In the genomic region with DNA sequence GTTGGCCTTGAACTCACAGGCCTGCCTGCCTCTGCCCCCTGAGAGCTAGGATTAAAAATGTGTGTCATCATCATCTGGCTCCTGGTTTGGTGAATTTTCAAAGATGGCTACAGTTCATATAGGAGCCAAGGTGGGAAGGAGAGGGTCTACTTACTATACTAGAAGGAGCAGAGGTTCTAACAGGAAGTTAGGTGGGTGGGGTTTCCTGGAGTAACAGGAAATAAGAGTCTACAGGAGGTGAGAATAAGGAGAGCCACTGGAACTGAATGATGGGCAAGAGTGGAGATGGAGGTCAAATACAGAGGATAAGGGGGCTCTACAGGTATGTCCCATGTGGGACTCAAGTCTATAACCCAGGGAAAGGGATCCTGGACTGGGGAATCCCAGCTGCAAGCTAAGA, we compare ENCODE assay signal across 10 mouse cellular contexts. TPM values are rescaled to one million over a fixed set of nuclear protein-coding genes. Genes with fewer than 3 reads are reported as not detected.
DNase-seq lines count a peak whose midpoint lies in the region; ATAC-seq and TF ChIP-seq lines count a peak whose summit lies in the region.
"Had no signal": no experiment of that assay in that cellular context is flagged by ENCODE, and none has a peak within 500 bp of the region (broad histone marks: within the 10 kb centered on the region; RNA-seq: fewer than 3 reads in every experiment).

No protein-coding gene starts in this region.

- no peaks in the 10 kb centered on the region for H3K27me3 ChIP-seq in kidney, embryonic 16.5 days (ENCODE audit: insufficient read depth, low read length)
- no peaks in the 10 kb centered on the region for H3K27me3 ChIP-seq in embryonic facial prominence, embryonic 13.5 days
- H3K27me3 ChIP-seq in intestine, embryonic 16.5 days (replicated peaks; ENCODE audit: control insufficient read depth, insufficient read depth, low read length): no peaks in the 10 kb centered on the region
- H3K27me3 ChIP-seq in myocyte (ENCODE audit: control insufficient read depth, insufficient read depth, insufficient read length): no peaks in the 10 kb centered on the region

- H3K79me2 ChIP-seq in myocyte (ENCODE audit: control insufficient read depth, insufficient read depth): peaks cover 62% of the 10 kb centered on the region

- H3K4me3 ChIP-seq in kidney, embryonic 16.5 days (ENCODE audit: low read length): peak overlapping the region; percentile 74
- peak overlapping the region; percentile 78 for H3K4me3 ChIP-seq in embryonic facial prominence, embryonic 13.5 days
- peak overlapping the region; percentile 88 for H3K4me3 ChIP-seq in intestine, embryonic 16.5 days (ENCODE audit: low read length)
- peak overlapping the region; percentile 84 for H3K4me3 ChIP-seq in myocyte

- H3K4me1 ChIP-seq in kidney, embryonic 16.5 days (ENCODE audit: insufficient read depth, low read length): peaks cover 44% of the 10 kb centered on the region
- peaks cover 49% of the 10 kb centered on the region for H3K4me1 ChIP-seq in embryonic facial prominence, embryonic 13.5 days
- H3K4me1 ChIP-seq in intestine, embryonic 16.5 days (ENCODE audit: control insufficient read depth, insufficient read depth, low read length): peaks cover 36% of the 10 kb centered on the region

- no peak overlapping the region for H3K27ac ChIP-seq in kidney, embryonic 16.5 days (ENCODE audit: low read length)
- no peak overlapping the region for H3K27ac ChIP-seq in embryonic facial prominence, embryonic 13.5 days
- H3K27ac ChIP-seq in intestine, embryonic 16.5 days (ENCODE audit: low read length): no peak overlapping the region

- no peaks in the 10 kb centered on the region for H3K9me3 ChIP-seq in kidney, embryonic 16.5 days (ENCODE audit: low read length)
- no peaks in the 10 kb centered on the region for H3K9me3 ChIP-seq in embryonic facial prominence, embryonic 13.5 days
- no peaks in the 10 kb centered on the region for H3K9me3 ChIP-seq in intestine, embryonic 16.5 days (ENCODE audit: control insufficient read depth, low read length)

- H3ac ChIP-seq in myocyte (ENCODE audit: control insufficient read depth, insufficient read length): peak overlapping the region; percentile 72

- no peak for TF ChIP-seq POLR2A in myocyte (IDR thresholded peaks at IDR 0.05; ENCODE audit: insufficient read length, low read depth)

- no peak for ATAC-seq in kidney, embryonic 16.5 days (ENCODE audit: low FRiP score, low TSS enrichment)
- no peak for ATAC-seq in embryonic facial prominence, embryonic 13.5 days (ENCODE audit: insufficient number of reproducible peaks, insufficient read depth, low FRiP score, low TSS enrichment, low read depth)
- no peak for ATAC-seq in intestine, embryonic 16.5 days

- H3K9ac ChIP-seq in kidney, embryonic 16.5 days (replicated peaks; ENCODE audit: low read length): peak overlapping the region; percentile 78
- H3K9ac ChIP-seq in embryonic facial prominence, embryonic 13.5 days: peak overlapping the region; percentile 87
- H3K9ac ChIP-seq in intestine, embryonic 16.5 days (ENCODE audit: low read depth, low read length): peak overlapping the region; percentile 91

- H3K36me3 ChIP-seq in kidney, embryonic 16.5 days (ENCODE audit: insufficient read depth, low read length): peaks cover 17% of the 10 kb centered on the region
- H3K36me3 ChIP-seq in embryonic facial prominence, embryonic 13.5 days: peaks cover 34% of the 10 kb centered on the region
- 0 out of 2 replicates have a peak, but pooled peaks cover 3% of the 10 kb centered on the region for H3K36me3 ChIP-seq in intestine, embryonic 16.5 days (ENCODE audit: control insufficient read depth, insufficient read depth, low read length)
- peaks cover 3% of the 10 kb centered on the region for H3K36me3 ChIP-seq in myocyte (ENCODE audit: control insufficient read depth, insufficient read depth)

- no peak for DNase-seq in kidney, adult 9 months
- DNase-seq in thymus, postnatal 10 days (ENCODE audit: low spot score in 2 of 2): no peak
- no peak for DNase-seq in left cerebral cortex, adult 18-20 months (ENCODE audit: low spot score in 2 of 2)
- DNase-seq in gastrocnemius, postnatal 4 days (ENCODE audit: low spot score in 2 of 2): no peak
- DNase-seq: cerebellum, adult 9-11 months; kidney, postnatal 14 days had no signal

- peak overlapping the region; percentile 83 for H3K4me2 ChIP-seq in kidney, embryonic 16.5 days (replicated peaks; ENCODE audit: low read depth, low read length)
- peak overlapping the region; percentile 91 for H3K4me2 ChIP-seq in embryonic facial prominence, embryonic 13.5 days
- peak overlapping the region; percentile 69 for H3K4me2 ChIP-seq in intestine, embryonic 16.5 days (ENCODE audit: low read depth, low read length)
- H3K4me2 ChIP-seq in myocyte (ENCODE audit: low read depth): peak overlapping the region; percentile 98

TF ChIP-seq in myocyte, 11 proteins besides CTCF, POLR2A, EP300 and RAD21:
- TF ChIP-seq USF1 (IDR thresholded peaks at IDR 0.05; ENCODE audit: low read depth): no peak
- no peak for TF ChIP-seq REST (IDR thresholded peaks at IDR 0.05; ENCODE audit: insufficient read depth, insufficient read length)
- TF ChIP-seq CEBPB (IDR thresholded peaks at IDR 0.05; ENCODE audit: insufficient read depth, poor library complexity, severe bottlenecking): no peak
- no peak for TF ChIP-seq E2F4 (IDR thresholded peaks at IDR 0.05; ENCODE audit: insufficient read depth)
- no peak for TF ChIP-seq SRF (IDR thresholded peaks at IDR 0.05; ENCODE audit: control insufficient read depth, insufficient read length, low read depth)
- no peak for TF ChIP-seq TCF12 (IDR thresholded peaks at IDR 0.05; ENCODE audit: insufficient read depth, poor library complexity, severe bottlenecking)
- no peak for TF ChIP-seq POLR2AphosphoS2 (IDR thresholded peaks at IDR 0.05; ENCODE audit: insufficient read length, low read depth)

RNA-seq across cellular contexts. Expression of a gene that starts 1.4 kb away (rescaled TPM):
- polyA plus RNA-seq in kidney, embryonic 16.5 days (2015; fragmentation: Nextera tagmentation; extraction: Ambion mirVana): 359 and 386 TPM in 2 replicates
- 328 and 359 TPM in 2 replicates for polyA plus RNA-seq in embryonic facial prominence, embryonic 13.5 days (2015; fragmentation: Nextera tagmentation; extraction: Ambion mirVana)
- 247 and 261 TPM in 2 replicates for polyA plus RNA-seq in intestine, embryonic 16.5 days (2015; fragmentation: Nextera tagmentation; extraction: Ambion mirVana)
- polyA plus RNA-seq in myocyte (2012; fragmentation: generic; extraction: Trizol): 288 TPM
- total RNA-seq in left cerebral cortex, adult 18-20 months (2021): 100 to 1,000 TPM; 153 to 154 TPM
- 100 to 1,000 TPM; 160 to 163 TPM for total RNA-seq in gastrocnemius, postnatal 4 days (2021)

RNA-seq across cellular contexts. Expression of a gene that starts 17.1 kb away (rescaled TPM):
- 14.3 and 15.3 TPM in 2 replicates for polyA plus RNA-seq in kidney, embryonic 16.5 days (2015; fragmentation: Nextera tagmentation; extraction: Ambion mirVana)
- polyA plus RNA-seq in embryonic facial prominence, embryonic 13.5 days (2015; fragmentation: Nextera tagmentation; extraction: Ambion mirVana): 4.9 and 6.1 TPM in 2 replicates
- polyA plus RNA-seq in intestine, embryonic 16.5 days (2015; fragmentation: Nextera tagmentation; extraction: Ambion mirVana): 6.2 and 7.8 TPM in 2 replicates
- polyA plus RNA-seq in myocyte (2012; fragmentation: generic; extraction: Trizol): 3.6 TPM
- 10 to 100 TPM; 84.8 to 98.3 TPM for total RNA-seq in left cerebral cortex, adult 18-20 months (2021)
- 10 to 100 TPM; 11.6 to 13.8 TPM for total RNA-seq in gastrocnemius, postnatal 4 days (2021)

RNA-seq across cellular contexts. Expression of a gene that starts 17.4 kb away (rescaled TPM):
- 16.1 and 16.3 TPM in 2 replicates for polyA plus RNA-seq in kidney, embryonic 16.5 days (2015; fragmentation: Nextera tagmentation; extraction: Ambion mirVana)
- 14.1 and 14.4 TPM in 2 replicates for polyA plus RNA-seq in embryonic facial prominence, embryonic 13.5 days (2015; fragmentation: Nextera tagmentation; extraction: Ambion mirVana)
- polyA plus RNA-seq in intestine, embryonic 16.5 days (2015; fragmentation: Nextera tagmentation; extraction: Ambion mirVana): 17.0 and 18.1 TPM in 2 replicates
- polyA plus RNA-seq in myocyte (2012; fragmentation: generic; extraction: Trizol): 11.4 TPM
- total RNA-seq in left cerebral cortex, adult 18-20 months (2021): 10 to 100 TPM; 12.6 to 12.7 TPM
- 1 to 10 TPM; 9.3 TPM for total RNA-seq in gastrocnemius, postnatal 4 days (2021)

RNA-seq across cellular contexts. Expression of a gene that starts 56.6 kb away (rescaled TPM):
- polyA plus RNA-seq in kidney, embryonic 16.5 days (2015; fragmentation: Nextera tagmentation; extraction: Ambion mirVana): 66.8 and 78.7 TPM in 2 replicates
- 57.7 and 61.0 TPM in 2 replicates for polyA plus RNA-seq in embryonic facial prominence, embryonic 13.5 days (2015; fragmentation: Nextera tagmentation; extraction: Ambion mirVana)
- 57.7 and 64.7 TPM in 2 replicates for polyA plus RNA-seq in intestine, embryonic 16.5 days (2015; fragmentation: Nextera tagmentation; extraction: Ambion mirVana)
- polyA plus RNA-seq in myocyte (2012; fragmentation: generic; extraction: Trizol): 24.6 TPM
- 10 to 100 TPM; 25.3 to 28.0 TPM for total RNA-seq in left cerebral cortex, adult 18-20 months (2021)
- 10 to 100 TPM; 33.0 to 37.3 TPM for total RNA-seq in gastrocnemius, postnatal 4 days (2021)

RNA-seq across cellular contexts. Expression of a gene that starts 56.6 kb away (rescaled TPM):
- polyA plus RNA-seq in kidney, embryonic 16.5 days (2015; fragmentation: Nextera tagmentation; extraction: Ambion mirVana): 2.1 and 3.7 TPM in 2 replicates
- polyA plus RNA-seq in embryonic facial prominence, embryonic 13.5 days (2015; fragmentation: Nextera tagmentation; extraction: Ambion mirVana): 2.3 and 2.4 TPM in 2 replicates
- 2.5 and 2.9 TPM in 2 replicates for polyA plus RNA-seq in intestine, embryonic 16.5 days (2015; fragmentation: Nextera tagmentation; extraction: Ambion mirVana)
- polyA plus RNA-seq in myocyte (2012; fragmentation: generic; extraction: Trizol): 2.2 TPM
- total RNA-seq in left cerebral cortex, adult 18-20 months (2021): 1 to 10 TPM; 1.6 to 1.8 TPM
- 1 to 10 TPM; 1.3 to 1.7 TPM for total RNA-seq in gastrocnemius, postnatal 4 days (2021)
